Mouse (Mus musculus) lung, adult 2 months (tissue): ENCODE data around the gene Oaf.

ENCODE experiments used
- CTCF ChIP-seq: fragments of 200-500 bp; IDR thresholded peaks from 2 replicates; pipeline ENCODE4 v1.5.1; 2011; ENCODE audit warnings: mild to moderate bottlenecking, low read length, control low read depth; ENCODE audit not compliant: insufficient read depth
- POLR2A ChIP-seq: fragments of 200-500 bp; IDR thresholded peaks from 2 replicates; pipeline ENCODE4 v1.6.1; 2011; ENCODE audit warnings: low read depth, mild to moderate bottlenecking, control low read depth, low read length, borderline replicate concordance; ENCODE audit errors: extremely low read depth

DNA sequence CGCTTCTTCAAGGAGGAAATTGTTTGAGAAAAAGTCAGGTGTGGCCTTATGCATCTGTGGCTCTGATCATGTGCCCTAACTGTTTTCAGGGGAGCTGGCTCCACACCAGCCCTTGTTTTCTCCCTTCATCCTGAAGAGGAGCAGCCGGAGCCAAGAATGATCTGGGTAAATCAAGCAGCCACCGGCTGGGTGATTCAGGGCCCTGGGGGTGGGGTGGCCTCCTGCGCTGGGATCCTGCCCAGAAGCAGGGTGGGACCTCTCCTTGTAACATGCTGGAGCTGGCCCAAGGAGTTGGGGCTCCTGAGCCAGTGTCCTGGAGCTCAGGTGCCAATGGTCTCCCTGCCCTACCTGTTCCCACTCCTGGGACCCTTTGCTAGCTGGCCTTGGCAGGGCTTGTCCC lies 45.6 kb upstream of the Oaf start:
- TF ChIP-seq POLR2A (no peak), CTCF (no peak)
